Mouse (Mus musculus) kidney, adult 8-10 months (tissue): ENCODE measurements around the gene Fbxw8.
A peak's percentile ranks its signal among the peaks of the same experiment; 100 is the strongest.

Experiments
- DNase-seq, 2 experiments: peaks; one replicate each; pipeline ENCODE4 v3.0.0; 2022

The Fbxw8 gene

DNA sequence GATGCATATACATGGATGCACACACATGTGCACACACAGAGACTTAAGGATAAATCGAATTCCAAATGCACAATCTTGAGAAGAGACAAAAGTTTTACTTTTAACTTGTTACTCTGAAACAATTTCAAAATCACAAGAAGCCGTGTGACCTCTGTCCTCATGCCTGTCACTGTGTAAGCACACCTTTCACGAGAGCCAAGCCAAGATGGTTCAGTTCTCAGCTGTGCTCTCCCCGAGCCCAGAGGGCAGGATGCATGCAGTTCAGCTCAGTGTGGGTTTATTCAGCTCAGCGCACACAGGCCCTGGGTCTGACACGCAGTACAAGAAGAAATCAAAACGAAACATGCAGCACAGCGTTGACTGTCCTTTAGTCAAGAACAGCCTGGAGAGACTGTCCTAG is 49.7 kb downstream of the Fbxw8 start:
- DNase-seq: no peak

DNA sequence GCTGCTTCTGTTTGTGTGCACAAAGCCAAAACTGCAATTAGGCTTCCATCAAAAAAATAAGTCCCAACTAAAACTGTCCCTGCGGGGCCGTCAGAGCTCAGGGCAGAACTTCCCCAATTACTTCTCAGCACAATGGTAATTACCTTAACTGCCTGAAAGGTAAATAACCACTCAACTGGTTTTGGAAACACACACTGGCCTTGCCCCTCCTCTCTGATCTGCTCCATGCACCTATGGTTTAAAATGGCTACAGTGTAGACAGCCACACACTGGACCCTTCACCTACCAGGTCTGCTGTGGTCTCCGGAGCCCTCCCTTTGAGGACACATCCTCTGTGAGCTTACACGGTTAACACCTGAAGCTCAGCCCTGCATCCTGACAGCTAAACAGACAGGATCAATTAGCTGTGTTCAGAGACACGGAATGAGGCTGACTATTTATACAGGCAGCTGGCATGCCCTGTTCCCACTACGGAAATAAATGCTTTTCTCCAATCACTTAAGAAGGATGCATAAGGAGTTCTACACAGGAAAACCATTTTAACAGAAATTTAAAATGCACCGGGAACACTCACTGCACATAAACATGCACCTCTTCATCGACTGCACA is 55.3 kb downstream of the Fbxw8 start:
- DNase-seq: no peak

DNA sequence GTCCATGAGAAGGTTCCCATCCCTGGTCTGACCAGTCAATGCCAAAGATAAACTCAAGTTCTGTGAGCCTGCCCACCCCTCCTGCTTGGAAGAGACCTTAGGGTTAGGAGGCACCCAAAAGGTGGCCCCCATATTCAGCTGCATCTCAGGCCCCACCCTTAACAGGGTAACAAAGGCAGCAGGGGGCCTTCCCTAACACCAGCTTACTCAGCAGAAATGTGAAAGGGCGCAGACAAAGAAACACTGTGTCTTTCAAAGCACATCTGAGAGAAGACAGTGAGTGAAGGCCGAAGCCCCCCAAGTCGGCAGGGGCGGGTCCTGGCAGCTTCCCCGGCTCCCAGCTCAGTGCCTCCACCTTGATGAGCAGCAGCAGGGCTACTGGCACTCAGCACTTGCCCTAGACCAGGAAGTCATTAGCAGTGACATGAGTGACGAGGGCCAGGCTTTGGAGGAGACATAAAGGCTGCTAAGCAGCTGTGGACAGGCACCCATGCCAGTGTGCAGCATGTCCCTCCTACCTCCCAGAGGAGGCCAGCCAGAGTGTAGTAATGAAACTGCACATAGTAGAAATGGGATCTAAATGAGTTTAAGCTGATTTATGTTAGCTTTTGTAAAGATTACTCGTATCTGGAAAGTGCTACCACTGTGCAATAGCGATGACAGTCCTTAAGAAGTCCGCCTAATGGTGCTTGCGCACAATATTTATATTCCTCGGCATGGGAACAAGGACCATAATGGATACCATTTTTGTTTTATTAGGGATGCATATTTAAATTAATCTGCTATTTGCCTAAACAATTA is 56.0 kb downstream of the Fbxw8 start:
- no peak for DNase-seq

DNA sequence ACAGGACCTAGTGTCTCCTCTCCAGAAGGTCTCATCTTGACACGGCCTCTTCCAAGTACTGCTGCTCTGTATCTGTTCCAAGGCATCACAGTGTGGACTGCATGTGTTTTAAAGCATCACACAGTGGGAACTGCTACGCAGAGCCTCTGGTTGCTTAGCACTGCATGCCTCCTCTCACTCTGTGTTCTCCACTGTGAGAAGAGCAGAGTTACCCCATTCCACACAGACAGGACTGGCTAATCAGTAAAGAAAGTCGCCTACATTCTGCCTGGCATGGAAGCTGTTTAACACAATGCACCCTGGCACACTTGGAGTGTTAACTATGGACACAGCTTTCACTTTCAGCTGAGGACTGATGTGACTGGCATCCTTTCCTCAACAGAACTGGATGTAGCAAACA is 58.9 kb downstream of the Fbxw8 start:
- DNase-seq: no peak

DNA sequence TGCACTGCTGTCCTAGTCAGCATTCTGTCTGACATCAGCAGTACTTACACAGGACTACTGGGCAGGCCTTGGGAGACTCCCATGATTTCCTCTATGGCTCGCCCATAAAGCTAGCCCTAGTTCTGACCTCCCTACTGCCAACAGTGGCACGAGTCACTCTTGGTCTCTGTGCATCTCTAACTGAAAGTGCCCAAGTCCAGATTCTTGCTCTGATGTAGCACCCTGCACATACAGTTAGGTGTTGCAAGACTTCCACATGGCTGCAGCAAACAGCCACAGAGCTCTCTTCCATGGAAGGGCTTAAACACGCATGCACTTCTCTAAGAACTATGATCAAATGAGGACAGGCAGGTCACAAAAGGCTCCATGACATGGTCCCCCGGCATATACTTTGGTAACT is 59.4 kb downstream of the Fbxw8 start:
- DNase-seq: no peak

DNA sequence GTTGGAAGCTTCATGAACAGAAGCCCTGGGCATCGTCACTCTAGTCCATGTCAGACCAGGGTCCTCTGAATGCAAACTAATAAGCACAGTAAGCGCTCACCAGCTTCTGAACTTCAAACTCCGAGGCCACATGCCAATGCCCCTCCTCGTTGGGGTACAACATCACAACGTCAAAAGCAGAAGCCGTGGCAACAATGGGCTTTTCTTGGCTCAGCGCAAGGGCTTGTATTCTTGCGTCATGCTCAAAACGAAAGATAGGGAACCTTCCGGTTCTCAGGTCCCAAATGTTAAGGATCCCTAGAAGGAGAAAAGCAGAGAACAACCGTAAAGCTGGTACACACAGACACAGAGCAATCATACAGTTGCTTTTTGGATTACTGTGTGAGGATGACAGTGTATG is 59.8 kb downstream of the Fbxw8 start:
- DNase-seq: no peak

DNA sequence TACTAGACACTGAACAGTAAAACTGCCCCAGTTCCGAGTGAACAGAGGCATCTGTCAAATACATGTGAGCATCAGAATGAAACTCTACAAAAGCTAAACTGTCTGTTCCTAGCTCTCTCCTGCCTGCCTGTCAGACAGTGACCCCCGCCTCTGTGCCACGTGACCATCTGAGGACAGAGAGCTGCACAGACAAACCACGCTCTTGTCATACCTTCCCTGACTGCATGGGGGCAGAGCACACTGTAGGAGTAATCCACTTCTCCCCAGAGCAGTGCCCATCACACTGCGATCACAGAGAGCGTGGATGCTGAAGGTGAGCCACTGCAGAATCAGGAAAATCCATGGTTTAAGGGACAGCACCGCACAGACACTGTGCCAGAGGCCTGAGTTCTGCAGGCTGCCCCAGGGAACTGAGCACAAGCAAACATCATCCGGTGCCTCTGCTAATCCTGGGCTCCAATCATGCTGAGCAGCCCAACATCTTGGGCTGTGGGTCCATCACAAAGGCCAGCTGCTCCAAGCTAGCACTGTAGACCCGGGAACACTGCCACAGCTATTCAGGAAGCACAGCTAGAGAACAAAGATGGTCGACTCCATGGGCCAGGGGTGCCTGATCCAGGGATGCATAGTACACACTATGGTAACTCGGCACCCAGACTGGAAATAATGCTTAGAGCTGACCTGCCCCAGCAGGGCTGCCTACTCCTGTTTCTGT is 61.8 kb downstream of the Fbxw8 start:
- DNase-seq: no peak

DNA sequence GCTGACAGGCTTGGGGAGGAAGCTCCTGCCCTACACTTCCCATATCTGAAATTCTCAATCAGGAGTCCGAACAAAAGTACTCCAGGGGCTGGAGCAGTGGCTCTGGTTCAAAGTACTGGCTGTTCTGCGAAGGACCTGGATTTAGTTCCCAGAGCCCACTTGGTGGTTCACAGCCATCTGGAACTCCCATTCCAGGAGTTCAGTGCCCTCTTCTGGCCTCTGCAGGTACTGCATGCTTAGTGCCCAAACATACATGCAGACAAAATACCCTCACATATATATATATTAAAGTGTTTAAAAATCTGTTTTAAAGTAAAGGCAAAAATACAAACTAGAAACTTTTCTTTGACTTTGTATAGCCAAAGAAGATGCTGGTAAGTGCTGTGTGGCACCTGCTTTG is 64.4 kb downstream of the Fbxw8 start:
- peak in 1 of 2 experiments; percentile 45 for DNase-seq

DNA sequence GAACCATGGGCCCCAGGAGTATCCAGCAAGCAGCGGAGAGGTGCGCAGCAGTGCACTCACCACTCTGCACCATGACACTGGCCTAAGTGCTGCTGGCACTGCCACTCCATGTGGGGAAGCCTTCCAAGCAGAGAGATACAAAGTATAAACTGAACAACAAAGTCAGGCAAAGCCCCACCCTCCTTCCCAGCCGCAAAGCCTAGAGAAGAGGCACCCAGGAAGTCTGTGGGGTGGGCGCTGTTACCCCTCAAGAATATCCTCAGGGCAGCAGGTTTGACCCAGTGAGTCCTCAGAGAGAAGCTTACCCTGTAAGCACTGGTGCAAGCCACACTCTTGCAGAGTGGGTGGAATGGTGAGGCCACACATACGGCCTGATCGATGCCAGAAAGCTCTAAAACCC is 65.2 kb downstream of the Fbxw8 start:
- no peak for DNase-seq

DNA sequence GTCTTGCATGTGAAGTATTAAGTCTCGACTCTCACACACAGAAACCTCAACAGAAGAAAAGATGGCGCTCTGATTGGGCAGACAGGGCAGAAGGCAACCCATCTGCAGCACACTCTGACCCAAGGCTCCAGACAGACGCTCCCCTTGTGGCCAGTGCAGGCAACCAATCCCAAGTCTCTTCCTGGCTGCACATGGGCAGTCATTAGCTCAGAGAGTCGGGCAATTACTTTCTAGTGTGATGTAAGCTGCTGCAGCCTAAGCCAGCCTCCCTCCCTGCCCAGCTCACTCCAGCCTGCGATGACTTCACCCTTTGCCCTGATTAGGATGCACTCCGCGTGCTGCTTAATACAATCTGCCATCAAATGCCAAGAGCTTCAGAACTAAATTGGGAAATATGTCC is 66.2 kb downstream of the Fbxw8 start:
- no peak for DNase-seq

DNA sequence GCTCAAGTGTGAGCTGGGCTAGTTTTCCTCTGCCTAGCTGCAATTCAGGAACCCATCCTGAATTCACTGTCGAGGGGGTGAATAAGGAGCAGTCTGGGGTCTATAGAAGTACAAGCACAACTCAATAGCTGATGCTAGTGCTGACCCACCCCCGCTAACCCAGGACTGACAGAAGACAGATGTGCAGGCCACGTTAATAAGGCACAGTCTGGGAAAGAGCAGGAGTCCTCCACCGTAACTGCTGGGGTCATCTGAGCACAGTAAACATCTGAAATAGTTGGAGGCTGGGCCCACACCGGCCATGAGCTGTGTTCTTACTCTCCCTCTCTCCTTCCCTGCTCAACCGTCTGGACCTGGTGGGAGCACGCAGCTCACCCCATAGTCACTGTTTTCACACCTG is 68.3 kb downstream of the Fbxw8 start:
- DNase-seq: no peak

DNA sequence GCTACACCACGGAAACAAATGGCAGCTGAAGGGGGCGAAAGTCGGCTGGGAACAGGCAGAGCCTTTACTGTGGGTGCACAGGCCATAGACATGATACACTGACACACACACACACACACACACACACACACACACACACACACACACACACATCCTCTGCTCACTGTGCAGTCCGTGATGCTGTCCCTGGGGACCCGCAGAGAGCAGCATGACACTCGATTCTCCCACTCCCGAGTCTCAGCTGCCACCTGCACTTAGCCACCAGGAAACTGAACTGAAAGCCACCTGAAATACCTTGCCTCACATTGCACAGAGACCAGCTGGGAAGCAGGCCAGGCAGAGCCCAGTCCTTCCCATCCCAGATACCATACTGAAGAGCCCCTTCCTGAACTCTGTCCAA is 70.0 kb downstream of the Fbxw8 start:
- no peak for DNase-seq

DNA sequence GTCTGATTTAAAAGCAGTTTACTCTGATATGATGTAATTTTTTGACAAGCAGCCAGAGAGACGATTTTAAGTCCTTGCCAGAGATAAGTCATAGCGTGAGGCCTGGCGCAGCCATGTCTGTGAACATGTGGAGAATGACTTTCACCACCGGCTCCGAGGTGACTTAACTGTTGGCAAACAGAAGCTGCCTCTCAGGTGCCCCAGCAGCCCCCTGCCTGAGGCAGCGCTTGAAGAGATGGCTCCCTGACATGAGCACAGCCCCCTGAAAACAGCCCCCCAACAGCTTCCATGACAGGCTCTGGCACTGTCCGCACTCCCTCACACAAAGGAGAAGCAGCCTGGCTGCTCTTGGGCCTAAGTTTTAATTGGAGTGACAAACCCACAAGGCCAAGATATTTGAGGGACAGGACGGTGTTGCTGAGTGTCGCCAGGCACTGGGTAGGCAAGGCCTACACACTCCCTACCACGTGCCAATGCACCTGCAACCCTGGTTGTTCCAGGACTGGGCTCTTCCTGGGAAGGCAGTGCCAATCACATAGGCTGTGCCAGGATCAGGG is 71.0 kb downstream of the Fbxw8 start:
- DNase-seq: no peak

DNA sequence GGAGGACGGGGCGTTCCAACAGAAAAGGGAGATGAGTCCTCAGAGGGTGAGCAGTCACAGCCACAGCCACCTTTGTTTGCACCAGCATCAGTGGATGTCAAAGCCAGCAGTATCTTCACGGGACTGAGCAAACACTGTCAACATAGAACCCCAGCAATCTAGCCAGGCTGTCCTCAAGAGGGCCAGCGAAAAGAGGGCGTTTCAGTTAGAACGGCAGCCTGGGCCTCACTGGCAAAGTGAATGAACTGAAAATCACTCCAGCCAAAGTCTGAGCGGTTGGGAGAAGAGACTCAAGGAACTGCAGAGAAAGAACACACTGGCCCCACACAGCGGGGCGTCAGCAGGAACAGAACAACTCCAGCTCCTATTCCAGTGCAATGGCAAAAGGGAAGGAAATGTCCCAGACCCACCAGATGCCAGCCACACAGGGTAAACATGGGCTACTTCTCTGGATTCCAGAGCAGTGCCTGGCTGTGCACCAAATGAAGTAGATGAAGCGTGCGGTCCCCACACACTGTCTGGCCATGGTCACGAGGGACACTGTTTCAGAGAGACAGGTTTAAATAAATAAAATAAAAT is 72.1 kb downstream of the Fbxw8 start:
- DNase-seq: no peak

DNA sequence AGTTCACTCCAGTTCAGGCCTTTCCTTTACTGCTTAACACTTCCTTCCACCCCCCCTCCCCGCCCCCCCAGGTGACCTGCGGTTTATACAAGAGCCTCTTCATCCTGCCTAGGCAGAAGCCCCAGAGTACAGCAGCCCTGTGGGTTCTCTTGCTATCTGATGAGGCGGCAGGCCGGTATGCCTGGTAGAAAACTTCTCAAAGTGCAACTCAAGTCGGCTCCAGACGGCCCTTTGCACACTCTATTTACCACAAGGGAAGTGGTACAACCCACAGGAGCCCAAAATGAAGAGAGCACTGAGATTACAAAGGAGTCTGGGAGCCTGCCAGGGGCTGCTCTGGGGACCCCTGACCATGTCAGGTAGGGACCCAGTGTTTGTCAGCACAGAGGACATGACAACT is 73.3 kb downstream of the Fbxw8 start:
- DNase-seq: no peak

DNA sequence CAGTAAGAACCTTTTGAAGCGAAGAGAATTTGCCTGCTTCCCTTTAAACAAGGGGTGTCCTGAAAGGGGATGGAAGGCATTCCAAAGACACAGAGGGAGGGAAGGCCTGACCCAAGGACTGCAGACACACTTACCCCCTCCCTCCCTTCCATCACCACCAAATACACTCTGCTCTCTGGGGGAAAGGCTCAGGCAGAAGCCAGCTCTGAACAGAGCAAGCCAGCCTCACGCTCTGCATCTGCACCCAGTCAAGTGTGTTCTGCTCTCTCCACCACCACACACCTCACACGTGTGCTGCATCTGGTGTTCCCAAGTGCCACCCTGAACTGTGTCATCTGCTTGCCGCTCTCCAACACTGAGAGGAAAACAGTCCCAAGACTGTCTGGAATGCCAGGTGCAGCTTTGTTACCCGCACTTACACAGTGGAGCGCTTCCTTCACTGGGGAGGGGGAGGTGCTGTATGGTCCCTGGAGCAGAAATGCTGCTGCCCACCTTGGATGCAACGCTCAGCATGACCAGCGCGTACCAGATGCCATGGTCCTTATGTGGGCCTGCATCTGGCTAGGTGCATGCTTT is 73.8 kb downstream of the Fbxw8 start:
- DNase-seq: no peak

DNA sequence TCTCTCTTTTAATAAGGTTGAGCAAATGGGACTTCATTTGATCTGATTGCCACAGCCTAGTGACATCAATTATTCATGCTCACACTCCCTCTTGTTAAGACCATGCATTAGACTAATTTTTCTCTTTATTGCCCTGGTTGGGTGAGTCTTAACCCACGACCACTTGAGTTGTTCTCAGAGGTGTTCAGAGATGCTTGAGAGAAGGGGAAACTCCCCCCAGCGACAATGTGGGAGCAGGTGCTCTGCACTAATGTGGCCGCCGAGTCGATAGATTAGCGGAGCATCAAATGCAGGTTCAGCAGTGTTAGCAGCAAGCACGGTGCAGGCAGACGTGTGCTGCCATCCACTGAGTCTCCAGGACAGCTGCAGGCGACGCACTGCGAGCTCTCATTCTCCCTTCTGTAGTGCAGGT is 75.4 kb downstream of the Fbxw8 start:
- DNase-seq: no peak

DNA sequence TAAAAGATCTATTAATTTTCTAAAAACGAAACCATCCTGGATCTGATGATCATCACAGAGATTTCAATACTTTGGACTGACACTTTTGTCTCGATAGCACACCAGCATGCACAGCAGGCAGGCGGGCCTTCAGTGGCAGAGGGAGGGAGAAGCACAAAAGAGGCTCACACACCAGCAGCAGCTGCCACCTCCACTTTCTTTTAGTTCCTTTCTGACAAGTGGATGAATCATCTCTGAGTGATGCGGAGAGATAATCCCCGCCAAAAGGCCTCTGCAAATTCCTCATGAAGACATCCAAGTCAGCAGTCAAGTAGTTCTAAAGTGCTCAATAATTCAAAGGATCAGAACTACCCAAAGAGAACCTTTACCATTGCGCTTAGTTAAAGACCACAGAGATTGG is 75.9 kb downstream of the Fbxw8 start:
- no peak for DNase-seq

DNA sequence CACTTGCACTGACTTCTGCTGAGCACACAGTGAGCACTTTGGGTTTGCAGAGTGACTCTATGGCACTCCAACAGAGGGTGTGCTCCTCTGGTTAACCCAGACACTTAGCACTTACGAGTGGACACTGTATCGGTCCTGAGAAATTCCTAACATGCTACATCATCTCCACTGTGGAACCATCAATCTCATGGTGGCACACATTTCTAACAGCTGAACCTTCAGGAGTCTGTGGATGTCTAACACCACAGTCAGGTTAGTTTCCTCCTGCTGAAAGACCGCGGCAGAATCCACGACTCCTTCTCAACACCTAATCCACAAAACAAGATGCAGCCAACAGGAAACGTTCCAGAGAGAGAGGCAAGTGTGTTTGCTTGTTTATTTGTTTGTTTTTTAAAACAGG is 76.7 kb downstream of the Fbxw8 start:
- no peak for DNase-seq

DNA sequence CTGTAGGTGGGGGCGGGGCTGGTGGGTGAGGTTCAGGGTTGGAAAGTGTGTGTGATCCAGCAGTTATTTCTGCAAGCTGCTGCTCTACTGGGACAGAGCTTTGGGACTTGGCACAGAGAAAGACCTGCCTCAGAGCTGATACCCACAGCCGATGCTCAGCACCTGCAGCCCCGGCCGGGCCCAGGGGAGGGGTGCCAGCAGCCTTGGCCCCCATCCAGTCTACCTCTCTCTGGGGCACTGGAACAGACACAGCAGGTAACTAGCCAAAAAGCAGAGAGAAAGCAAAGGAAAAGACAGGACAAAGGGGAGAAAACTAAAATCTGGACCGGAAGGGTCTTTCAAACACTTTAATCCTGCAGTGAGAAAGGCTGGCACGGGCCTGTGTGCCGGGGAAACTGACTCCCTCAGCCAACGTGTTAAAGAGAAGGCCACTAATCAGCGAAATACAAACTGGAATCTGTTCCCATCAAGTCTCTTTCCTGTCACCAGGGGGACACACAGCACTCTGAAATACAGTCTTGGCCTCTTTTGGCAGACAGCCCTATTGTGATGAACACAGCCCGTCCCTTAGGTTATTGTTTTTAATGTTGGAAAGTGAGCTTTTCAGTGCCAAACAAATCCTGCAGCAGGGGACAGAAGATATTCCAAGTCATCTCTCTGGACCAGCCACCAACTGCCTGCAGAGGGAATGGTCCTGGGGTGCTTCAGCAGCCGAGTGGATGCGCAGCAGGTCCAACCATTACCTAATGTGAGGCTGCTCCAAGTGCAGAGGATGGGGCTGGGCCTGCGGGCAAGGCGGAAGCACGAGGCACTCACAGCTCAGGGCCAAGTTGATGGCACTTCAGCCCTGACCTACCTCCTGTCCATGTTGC is 78.3 kb downstream of the Fbxw8 start:
- DNase-seq: no peak

DNA sequence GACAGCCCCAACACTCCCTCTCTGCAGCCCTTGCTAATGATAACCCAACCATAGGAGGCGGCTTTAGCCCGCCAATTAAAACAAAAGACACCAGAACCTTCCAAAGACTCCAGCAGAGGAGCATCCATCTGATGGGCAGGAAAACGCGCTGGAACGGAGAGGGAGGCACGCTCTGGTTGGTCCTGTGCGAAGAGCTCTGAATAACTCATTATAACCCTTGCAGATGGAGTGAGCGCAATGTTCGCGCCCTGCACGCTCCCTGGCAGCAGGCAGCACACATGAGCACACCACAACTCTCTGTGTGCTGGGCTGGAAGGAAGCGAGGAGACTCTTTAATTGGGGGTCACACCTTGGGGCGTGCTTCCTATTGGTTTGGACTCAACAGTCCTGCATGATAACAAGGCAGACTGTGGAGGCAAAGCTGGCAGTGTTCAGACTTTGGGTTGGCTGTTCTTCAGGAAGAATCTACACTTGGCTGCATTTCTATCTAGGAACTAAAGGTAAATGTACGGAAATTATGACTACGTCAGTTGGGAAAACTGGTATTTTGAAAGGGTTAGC is 82.0 kb downstream of the Fbxw8 start:
- DNase-seq: no peak

DNA sequence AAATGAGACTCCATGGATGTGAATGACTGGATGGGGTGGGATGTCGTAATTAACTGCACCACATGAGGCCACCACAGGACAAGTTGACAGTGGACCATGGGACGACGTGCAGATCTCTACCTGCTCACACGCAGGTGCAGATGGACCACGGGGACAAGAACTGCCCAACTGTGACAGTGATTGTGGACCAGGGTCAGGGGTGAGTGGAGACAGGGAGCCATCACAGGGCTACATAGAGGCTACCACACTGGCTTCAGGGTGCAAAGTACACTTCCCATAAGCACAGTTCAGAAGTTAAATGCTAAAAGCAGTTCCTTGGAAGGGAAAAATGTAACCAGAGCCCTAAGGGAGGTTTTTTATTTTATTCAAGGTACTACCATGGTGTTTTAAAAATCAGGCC is 83.5 kb downstream of the Fbxw8 start:
- peak in 1 of 2 experiments; percentile 40 for DNase-seq
